Mouse (Mus musculus) kidney, embryonic 16.5 days (tissue): ENCODE measurements around the gene Pdk4. TPM values are rescaled to one million over a fixed set of nuclear protein-coding genes. Genes with fewer than 3 reads are reported as not detected.

Experiments
- ATAC-seq: fragments of 200-750 bp; cut with Nextera tagmentation; 2 replicates; pipeline ENCODE4 v1.8.0; 2017; ENCODE audit warnings: moderate TSS enrichment; ENCODE audit not compliant: low FRiP score, low TSS enrichment
- H3K27ac ChIP-seq: fragments of 300-500 bp; sonication (generic); 2 replicates; pipeline ENCODE4 v1.5.1; 2014; ENCODE audit warnings: low read length
- H3K27me3 ChIP-seq: fragments of 300-500 bp; sonication (generic); 2 replicates; pipeline ENCODE4 v1.6.1; 2014; ENCODE audit warnings: low read length, control low read depth, mixed read lengths; ENCODE audit not compliant: insufficient read depth
- H3K36me3 ChIP-seq: fragments of 300-500 bp; sonication (generic); 2 replicates; pipeline ENCODE4 v1.6.1; 2014; ENCODE audit warnings: low read length, control low read depth, mixed read lengths; ENCODE audit not compliant: insufficient read depth
- H3K4me1 ChIP-seq: fragments of 300-500 bp; sonication (generic); 2 replicates; pipeline ENCODE4 v1.6.1; 2014; ENCODE audit warnings: low read length, control low read depth, mixed read lengths; ENCODE audit not compliant: insufficient read depth
- H3K4me2 ChIP-seq: fragments of 300-500 bp; sonication (generic); replicated peaks from 2 replicates; pipeline ENCODE4 v1.6.1; 2014; ENCODE audit warnings: low read depth, low read length
- H3K4me3 ChIP-seq: fragments of 300-500 bp; sonication (generic); 2 replicates; pipeline ENCODE4 v1.5.1; 2014; ENCODE audit warnings: mild to moderate bottlenecking, low read length
- H3K9ac ChIP-seq: fragments of 300-500 bp; sonication (generic); replicated peaks from 2 replicates; pipeline ENCODE4 v1.6.1; 2014; ENCODE audit warnings: low read length
- H3K9me3 ChIP-seq: fragments of 300-500 bp; sonication (generic); 2 replicates; pipeline ENCODE4 v1.6.1; 2016; ENCODE audit warnings: low read length, control low read depth
- WGBS: fragments of 180-500 bp; shearing (Covaris S2); extraction: QIAGEN DNeasy Blood & Tissue Kit; methylation state at CpG from one replicate; pipeline ENCODE4 v1.1.7; 2014; 5-methylcytosine and 5-hydroxymethylcytosine counted together
- polyA plus RNA-seq: library from polyadenylated mRNA; unstranded; fragments of >200 nt; fragmentation: Nextera tagmentation; extraction: Ambion mirVana; gene quantifications from 2 replicates; pipeline ENCODE4 v1.2.1, GENCODE M21; 2015

Pdk4 gene
- polyA plus RNA-seq, 1 experiment from 2014 or later = 4.2 TPM

DNA sequence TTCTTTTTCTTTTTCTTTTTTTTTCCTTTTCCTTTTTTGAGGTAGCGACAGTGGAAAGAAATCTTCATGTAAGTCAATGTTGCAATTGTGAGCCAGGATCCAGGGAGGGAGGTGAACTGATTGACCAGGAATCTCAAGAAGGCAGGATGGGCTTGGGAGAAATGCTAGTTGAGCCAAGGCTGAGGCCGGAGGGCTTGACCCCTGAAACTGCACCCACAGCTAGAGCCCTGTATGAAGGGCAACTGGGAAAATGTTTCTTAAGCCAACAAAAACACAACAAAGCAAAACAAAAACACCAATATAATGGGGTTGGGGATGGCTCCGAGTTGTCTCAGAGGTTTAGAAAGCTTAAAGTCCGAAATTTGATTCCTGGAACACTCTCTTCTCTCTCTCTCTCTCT lies 47.7 kb downstream of the Pdk4 start:
- no peak for ATAC-seq
- Histone ChIP-seq H3K27ac (no peak overlapping the region), H3K9me3 (no peaks in the 10 kb centered on the region), H3K4me3 (no peak overlapping the region), H3K4me2 (no peak overlapping the region), H3K36me3 (no peaks in the 10 kb centered on the region), H3K27me3 (no peaks in the 10 kb centered on the region), H3K9ac (no peak overlapping the region), H3K4me1 (peaks cover 2% of the 10 kb centered on the region)
- 57% methylated on average over 4 of the region's 4 CpGs for WGBS

DNA sequence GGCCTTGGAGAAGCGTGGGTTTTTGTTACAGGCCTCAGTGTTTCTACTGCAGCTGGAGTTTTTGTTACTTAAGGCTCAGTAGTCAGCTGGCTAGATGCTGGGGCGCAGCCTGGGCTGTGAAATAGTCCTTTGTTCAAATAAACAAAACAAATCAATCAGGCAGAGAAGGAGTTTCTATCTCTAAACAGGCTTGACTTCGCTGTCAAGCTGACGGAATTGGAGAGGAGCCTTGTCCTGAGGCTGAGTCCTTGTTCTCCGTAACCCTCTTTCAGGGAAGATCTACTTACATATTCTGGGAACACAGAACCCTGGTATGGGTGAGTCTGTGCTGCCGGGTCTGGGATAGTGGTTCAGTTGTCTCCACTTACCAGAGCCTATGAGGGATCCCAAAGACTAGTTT lies 48.6 kb downstream of the Pdk4 start:
- WGBS = 71% methylated on average over 6 of the region's 6 CpGs

DNA sequence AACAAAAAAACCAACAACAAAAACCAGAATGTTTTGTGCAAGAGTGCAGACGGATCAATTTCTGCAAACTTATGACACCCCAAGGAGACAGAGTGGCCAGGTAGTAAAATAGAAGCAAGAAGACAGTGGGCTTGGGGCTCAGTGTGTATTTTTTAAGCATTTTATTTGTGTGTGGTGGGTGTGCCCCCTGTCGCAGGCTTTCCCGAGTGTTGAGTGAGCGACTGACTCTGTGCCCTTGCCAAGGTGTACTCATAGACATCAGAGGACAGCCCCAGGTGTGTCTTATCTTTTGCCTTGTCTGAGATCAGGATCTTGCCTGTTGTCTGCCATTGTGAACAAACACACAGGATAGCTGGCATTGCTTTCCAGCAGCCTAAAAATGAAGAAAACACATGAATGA lies 49.1 kb downstream of the Pdk4 start:
- no peak overlapping the region for H3K9ac ChIP-seq
- H3K4me1 ChIP-seq = peaks cover 12% of the 10 kb centered on the region
- H3K9me3 ChIP-seq = no peaks in the 10 kb centered on the region
- 89% methylated on average over 4 of the region's 4 CpGs for WGBS
- H3K4me2 ChIP-seq = no peak overlapping the region
- no peaks in the 10 kb centered on the region for H3K36me3 ChIP-seq
- H3K27me3 ChIP-seq = no peaks in the 10 kb centered on the region
- no peak for ATAC-seq
- H3K4me3 ChIP-seq = no peak overlapping the region
- H3K27ac ChIP-seq = no peak overlapping the region

More for the DNA sequence above, 48.6 kb downstream of the Pdk4 start:
- Histone ChIP-seq H3K4me2 (no peak overlapping the region), H3K4me3 (no peak overlapping the region), H3K27me3 (no peaks in the 10 kb centered on the region), H3K36me3 (no peaks in the 10 kb centered on the region), H3K27ac (no peak overlapping the region), H3K4me1 (peaks cover 9% of the 10 kb centered on the region), H3K9ac (no peak overlapping the region), H3K9me3 (no peaks in the 10 kb centered on the region)
- ATAC-seq = no peak

DNA sequence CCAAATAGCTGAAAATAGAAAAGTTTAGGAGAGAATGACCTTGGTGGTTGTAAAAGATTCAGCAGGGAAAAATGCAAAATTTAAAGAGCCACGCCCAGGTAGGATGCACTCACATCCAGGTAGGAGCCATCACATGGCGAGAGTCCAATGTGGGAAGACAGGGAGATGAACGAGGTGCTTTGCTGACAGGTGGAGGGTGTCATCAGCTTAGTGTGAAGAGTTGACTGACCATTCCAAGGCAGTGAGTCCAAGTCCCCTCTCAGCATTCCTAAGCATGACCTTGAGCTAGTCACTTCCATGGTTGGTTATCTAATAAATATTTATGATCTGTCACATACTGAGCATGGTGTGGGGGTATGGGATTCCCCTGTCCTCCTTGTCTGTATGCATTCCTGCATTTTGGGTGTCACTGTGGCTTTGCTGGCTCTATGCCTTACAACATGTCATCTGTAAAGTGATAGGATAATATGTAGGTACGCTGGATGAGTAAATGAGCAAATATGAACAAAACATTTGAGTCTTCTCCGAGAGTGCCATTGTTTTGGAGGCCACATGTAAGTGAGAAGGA lies 51.7 kb downstream of the Pdk4 start:
- no peaks in the 10 kb centered on the region for H3K27me3 ChIP-seq
- H3K9me3 ChIP-seq = no peaks in the 10 kb centered on the region
- no peak for ATAC-seq
- no peak overlapping the region for H3K9ac ChIP-seq
- no peak overlapping the region for H3K4me2 ChIP-seq
- no peak overlapping the region for H3K4me3 ChIP-seq
- no peaks in the 10 kb centered on the region for H3K36me3 ChIP-seq
- H3K27ac ChIP-seq = no peak overlapping the region
- WGBS = 90% methylated on average over 5 of the region's 5 CpGs
- H3K4me1 ChIP-seq = peaks cover 12% of the 10 kb centered on the region

DNA sequence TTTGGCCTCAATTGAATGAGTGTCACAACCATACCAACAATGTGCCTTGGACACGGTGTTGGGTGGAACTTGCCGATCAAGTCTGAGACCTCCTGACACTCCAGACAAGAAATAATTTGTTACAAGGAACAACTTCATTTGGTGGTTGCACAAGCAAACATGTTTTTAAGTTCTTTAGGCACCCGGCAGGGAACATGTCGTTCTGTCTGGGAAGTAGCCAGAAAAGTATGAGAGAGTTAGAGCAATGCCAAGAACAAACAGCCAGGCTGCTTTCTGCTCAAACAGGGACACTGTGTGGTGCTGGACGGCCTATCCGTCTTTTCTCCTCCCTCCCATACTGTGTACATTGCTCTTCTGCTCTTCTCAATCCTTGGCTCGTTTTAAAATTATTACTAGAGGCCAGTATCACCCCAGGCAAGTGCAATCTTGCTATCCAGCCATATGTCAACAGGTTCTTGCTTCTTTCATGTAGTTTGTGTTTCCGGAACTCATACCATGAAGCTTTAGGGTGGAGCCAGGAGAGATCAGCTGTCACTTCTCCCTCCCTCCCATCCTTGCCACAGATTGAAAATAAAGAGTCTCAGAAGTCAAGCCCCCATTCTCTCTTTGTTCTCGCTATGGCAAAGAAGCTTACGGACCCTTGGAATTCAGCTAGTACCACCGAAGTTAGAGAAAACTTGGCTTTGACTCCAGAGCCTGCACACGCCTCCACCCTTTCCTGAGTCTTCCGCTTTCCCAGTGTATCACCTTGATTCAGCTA lies 52.8 kb downstream of the Pdk4 start:
- Histone ChIP-seq H3K4me2 (peak overlapping the region; percentile 37), H3K27ac (no peak overlapping the region), H3K27me3 (no peaks in the 10 kb centered on the region), H3K4me3 (0 out of 2 replicates have a peak overlapping the region, but pooled peaks have one; percentile 6), H3K4me1 (peaks cover 12% of the 10 kb centered on the region), H3K9me3 (no peaks in the 10 kb centered on the region), H3K9ac (no peak overlapping the region), H3K36me3 (no peaks in the 10 kb centered on the region)
- ATAC-seq = peak; percentile 64
- WGBS = 27% methylated on average over 13 of the region's 13 CpGs

DNA sequence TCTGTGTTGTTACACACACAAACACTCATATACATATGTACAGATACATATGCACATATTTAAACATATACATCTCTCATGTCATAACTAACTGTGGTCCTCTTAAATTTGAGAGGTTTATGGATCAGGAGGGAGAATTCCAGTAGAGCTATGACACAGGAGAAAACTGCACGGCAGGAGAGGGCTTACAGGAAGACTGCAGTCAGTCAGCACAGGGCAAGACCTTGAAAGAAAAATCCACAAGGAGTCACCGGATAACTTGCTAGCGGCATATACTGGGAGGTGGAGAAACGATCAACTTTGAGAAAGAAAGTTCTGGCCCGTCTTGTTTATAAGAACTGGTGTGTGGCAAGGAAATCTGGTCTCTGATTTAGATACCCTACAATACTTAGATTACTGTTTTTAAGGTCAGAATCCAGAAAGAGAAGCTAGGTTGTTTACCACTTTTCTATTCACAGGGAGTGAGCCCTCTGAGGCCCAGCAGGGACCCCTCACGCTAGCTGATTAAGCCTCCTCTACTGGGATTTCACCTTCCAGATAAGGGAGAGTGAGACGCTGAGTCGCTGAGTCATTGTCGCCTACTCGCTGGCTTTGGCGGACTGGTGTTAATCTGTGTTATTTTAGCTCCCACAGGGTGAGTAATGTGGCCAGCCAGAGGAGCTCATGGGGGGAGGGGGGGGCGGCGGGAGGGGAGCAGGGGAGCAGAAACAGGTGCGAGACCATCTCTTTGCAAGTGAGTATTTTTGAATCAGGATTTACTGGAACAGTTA lies 53.6 kb downstream of the Pdk4 start:
- H3K4me2 ChIP-seq = peak overlapping the region; percentile 37
- no peaks in the 10 kb centered on the region for H3K36me3 ChIP-seq
- no peaks in the 10 kb centered on the region for H3K9me3 ChIP-seq
- no peak overlapping the region; the same call in 1 of the 2 replicates for H3K9ac ChIP-seq
- peaks cover 12% of the 10 kb centered on the region for H3K4me1 ChIP-seq
- WGBS = 5% methylated on average over 12 of the region's 14 CpGs
- no peaks in the 10 kb centered on the region for H3K27me3 ChIP-seq
- H3K4me3 ChIP-seq = 0 out of 2 replicates have a peak overlapping the region, but pooled peaks have one; percentile 6
- ATAC-seq = peak; percentile 81
- H3K27ac ChIP-seq = 0 out of 2 replicates have a peak overlapping the region, but pooled peaks have one; percentile 6

DNA sequence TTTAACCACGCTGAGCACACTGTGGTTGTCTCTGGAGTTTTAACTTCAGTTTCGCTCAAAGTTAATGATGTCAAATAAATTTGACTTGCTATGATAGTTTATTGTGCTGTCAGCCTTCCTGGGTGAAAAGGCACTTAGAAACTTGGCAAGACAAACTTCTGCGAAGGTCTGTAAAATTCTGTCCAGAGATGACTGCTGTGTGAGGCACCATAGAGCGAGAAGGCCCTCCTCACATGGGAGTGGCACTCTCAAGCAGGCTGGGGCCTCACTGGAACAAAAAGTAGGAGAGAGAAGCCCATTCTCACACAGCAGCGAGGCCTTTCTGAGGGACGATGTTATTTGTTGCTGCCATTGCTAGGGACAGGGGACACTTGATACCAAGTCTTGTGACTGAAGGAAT lies 54.9 kb downstream of the Pdk4 start:
- no peak for ATAC-seq
- no peak overlapping the region for H3K9ac ChIP-seq
- 56% methylated on average over 6 of the region's 6 CpGs for WGBS
- H3K4me3 ChIP-seq = no peak overlapping the region
- H3K27ac ChIP-seq = no peak overlapping the region
- peaks cover 12% of the 10 kb centered on the region for H3K4me1 ChIP-seq
- no peaks in the 10 kb centered on the region for H3K9me3 ChIP-seq
- no peaks in the 10 kb centered on the region for H3K36me3 ChIP-seq
- no peaks in the 10 kb centered on the region for H3K27me3 ChIP-seq
- no peak overlapping the region for H3K4me2 ChIP-seq

DNA sequence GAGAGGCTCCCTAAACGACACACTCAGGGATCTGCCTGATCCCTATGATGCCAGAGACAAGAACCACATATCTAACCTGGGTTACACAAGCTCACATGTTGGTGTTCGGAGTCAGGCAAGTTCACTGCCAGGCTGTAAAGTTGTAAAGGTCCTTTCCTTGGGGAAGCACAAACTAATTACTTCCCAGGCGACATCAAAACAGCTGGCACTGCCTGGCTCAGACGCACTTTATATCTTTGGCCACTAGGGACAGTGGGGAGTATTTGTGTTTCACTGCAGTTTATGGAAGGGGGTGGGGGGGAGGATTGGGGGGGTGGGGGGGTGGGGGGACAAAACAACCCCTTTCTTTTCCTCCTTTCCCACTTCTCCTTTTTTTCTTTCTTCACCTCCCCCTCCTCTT lies 58.4 kb downstream of the Pdk4 start:
- Histone ChIP-seq H3K36me3 (no peaks in the 10 kb centered on the region), H3K4me1 (peaks cover 5% of the 10 kb centered on the region; the same call in 1 of the 2 replicates), H3K27ac (no peak overlapping the region), H3K4me3 (no peak overlapping the region), H3K27me3 (no peaks in the 10 kb centered on the region), H3K4me2 (no peak overlapping the region), H3K9me3 (no peaks in the 10 kb centered on the region), H3K9ac (no peak overlapping the region)
- no peak for ATAC-seq
- WGBS = 33% methylated on average over 4 of the region's 4 CpGs

DNA sequence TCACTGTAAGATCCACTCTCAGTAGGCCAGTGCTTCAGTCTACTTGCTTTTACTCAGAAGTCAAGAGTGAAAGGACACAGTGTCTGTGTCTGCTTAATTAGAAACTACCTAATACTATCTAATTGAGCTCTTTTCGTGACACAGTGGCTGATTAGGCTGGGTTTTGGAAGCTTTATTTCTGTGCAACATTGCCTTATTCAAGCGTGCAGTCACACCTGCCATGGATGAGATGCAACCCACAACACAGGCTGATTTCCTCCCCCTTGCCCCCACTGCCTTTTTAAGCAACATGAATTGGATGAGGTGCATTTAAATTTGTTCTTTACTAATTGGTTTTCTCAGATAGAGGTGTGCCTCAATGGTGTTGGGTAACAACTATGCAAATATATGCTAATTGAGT lies 62.2 kb downstream of the Pdk4 start:
- no peak overlapping the region for H3K9ac ChIP-seq
- no peak overlapping the region for H3K4me2 ChIP-seq
- no peaks in the 10 kb centered on the region for H3K27me3 ChIP-seq
- no peaks in the 10 kb centered on the region for H3K36me3 ChIP-seq
- no peak for ATAC-seq
- no peak overlapping the region for H3K4me3 ChIP-seq
- 88% methylated on average over 2 of the region's 2 CpGs for WGBS
- no peaks in the 10 kb centered on the region for H3K9me3 ChIP-seq
- no peaks in the 10 kb centered on the region for H3K4me1 ChIP-seq
- H3K27ac ChIP-seq = no peak overlapping the region
